Mouse (Mus musculus): ENCODE measurements around the gene Tent2. TPM values are rescaled to one million over a fixed set of nuclear protein-coding genes. Genes with fewer than 3 reads are reported as not detected.
"Not testable (repeated sequence)": the region's sequence is repeated elsewhere in the genome, so short reads cannot be mapped to it uniquely, and the experiment has no call there.

Gene Tent2
- polyA plus RNA-seq, 1 experiment from 2014 or later: 47.2 TPM

DNA sequence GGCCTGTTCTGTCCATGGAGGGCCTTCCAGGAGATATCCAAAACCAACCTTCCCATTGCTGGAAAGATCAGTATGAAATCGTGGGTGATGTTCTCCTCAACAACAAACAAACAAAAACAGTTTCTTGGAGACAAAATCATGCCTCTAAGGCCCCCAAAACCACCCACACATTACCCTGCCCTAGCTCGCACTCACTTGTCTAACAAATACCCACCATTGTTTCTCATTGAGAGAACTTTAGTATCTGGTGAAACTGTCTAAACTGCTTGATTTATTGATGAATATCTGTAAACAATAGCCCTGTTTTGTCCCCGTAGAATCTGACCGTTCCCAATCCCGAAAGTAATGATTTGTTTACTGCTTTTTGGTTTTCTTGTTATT lies 451 bp upstream of the Tent2 start:
- WGBS: 53% methylated on average over 5 of the region's 5 CpGs
- Histone ChIP-seq H3K9ac (replicated peaks; ENCODE audit: low read depth, low read length) (peak overlapping the region; percentile 82), H3K36me3 (ENCODE audit: control insufficient read depth, insufficient read depth) (no peaks in the 10 kb centered on the region), H3K9me3 (ENCODE audit: control insufficient read depth, low read length) (no peaks in the 10 kb centered on the region), H3K27me3 (replicated peaks; ENCODE audit: control insufficient read depth, insufficient read depth, low read length) (no peaks in the 10 kb centered on the region), H3K4me2 (ENCODE audit: low read length) (peak overlapping the region; percentile 84), H3K4me1 (replicated peaks; ENCODE audit: control insufficient read depth, insufficient read depth, low read length) (peaks cover 16% of the 10 kb centered on the region), H3K4me3 (replicated peaks; ENCODE audit: low read length) (peak overlapping the region; percentile 98), H3K27ac (ENCODE audit: low read length) (peak overlapping the region; percentile 91)
- no peak; the same call in 1 of the 2 replicates for ATAC-seq

DNA sequence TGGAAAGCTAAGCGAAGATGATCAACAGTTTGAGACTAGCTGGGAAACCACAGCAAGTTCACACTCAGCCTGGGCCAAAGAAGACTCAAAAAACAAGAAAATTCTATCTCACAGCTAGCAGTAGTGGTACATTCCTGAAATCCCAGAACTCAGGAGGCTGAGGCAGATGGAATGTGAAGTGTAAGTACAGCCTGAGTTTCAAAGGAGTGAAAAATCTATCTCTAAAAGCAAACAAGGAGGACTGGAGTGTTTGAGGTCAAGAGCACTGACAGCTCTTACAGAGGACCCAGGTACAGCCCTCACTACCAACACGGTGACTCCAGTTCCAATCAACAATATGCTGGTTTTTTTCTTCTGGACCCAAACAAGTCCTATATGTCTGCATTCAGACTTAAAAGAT lies 2.8 kb downstream of the Tent2 start:
- Histone ChIP-seq H3K4me1 (replicated peaks; ENCODE audit: control insufficient read depth, insufficient read depth, low read length) (peaks cover 16% of the 10 kb centered on the region), H3K9me3 (ENCODE audit: control insufficient read depth, low read length) (no peaks in the 10 kb centered on the region), H3K27ac (ENCODE audit: low read length) (no peak overlapping the region), H3K4me3 (replicated peaks; ENCODE audit: low read length) (no peak overlapping the region), H3K27me3 (replicated peaks; ENCODE audit: control insufficient read depth, insufficient read depth, low read length) (no peaks in the 10 kb centered on the region), H3K36me3 (ENCODE audit: control insufficient read depth, insufficient read depth) (no peaks in the 10 kb centered on the region), H3K9ac (replicated peaks; ENCODE audit: low read depth, low read length) (no peak overlapping the region), H3K4me2 (ENCODE audit: low read length) (no peak overlapping the region)
- whole genome bisulfite sequencing: 94% methylated on average over 2 of the region's 2 CpGs
- no peak for ATAC-seq

DNA sequence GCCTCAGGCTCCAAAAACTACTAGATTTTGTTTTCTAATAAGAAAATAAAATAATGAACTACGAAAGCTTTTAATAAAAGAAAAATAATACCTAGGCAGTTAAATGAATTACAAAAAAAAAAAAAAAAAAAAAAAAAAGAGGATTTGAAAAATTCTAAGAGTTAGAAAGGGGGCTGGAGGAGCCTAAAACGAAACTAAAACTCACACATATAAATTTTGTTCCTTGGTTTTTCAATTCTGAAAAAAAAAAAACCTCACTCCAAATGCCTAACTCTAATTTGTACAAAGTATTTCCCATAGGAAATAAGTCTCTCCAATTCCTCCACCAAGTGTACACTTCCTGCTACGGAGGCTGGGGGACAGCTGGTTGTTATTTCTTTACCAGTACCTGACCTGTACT lies 3.4 kb downstream of the Tent2 start:
- no peak for ATAC-seq

DNA sequence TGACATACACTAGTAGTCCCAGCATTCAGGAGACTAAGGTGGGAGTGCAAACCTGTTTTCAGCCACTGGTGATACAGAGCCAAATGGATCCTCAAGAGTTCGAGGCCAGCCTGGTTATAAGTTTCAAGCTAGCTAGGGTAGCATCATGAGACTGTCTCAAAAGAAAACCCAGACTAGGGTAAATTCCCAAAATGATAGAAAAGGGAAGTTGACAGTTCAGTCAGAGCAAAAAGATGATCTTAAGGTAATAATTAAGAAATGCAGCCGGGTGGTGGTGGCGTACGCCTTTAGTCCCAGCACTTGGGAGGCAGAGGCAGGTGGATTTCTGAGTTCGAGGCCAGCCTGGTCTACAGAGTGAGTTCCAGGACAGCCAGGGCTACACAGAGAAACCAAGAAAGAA lies 4.4 kb downstream of the Tent2 start:
- H3K9me3 ChIP-seq (ENCODE audit: control insufficient read depth, low read length); ATAC-seq; H3K36me3 ChIP-seq (ENCODE audit: control insufficient read depth, insufficient read depth); H3K27me3 ChIP-seq (replicated peaks; ENCODE audit: control insufficient read depth, insufficient read depth, low read length); H3K27ac ChIP-seq (ENCODE audit: low read length); H3K4me2 ChIP-seq (ENCODE audit: low read length); H3K9ac ChIP-seq (replicated peaks; ENCODE audit: low read depth, low read length); H3K4me3 ChIP-seq (replicated peaks; ENCODE audit: low read length): not testable (repeated sequence)
- peaks cover 16% of the 10 kb centered on the region for H3K4me1 ChIP-seq (replicated peaks; ENCODE audit: control insufficient read depth, insufficient read depth, low read length)
- WGBS: 94% methylated on average over 5 of the region's 5 CpGs

More for the DNA sequence above, 3.4 kb downstream of the Tent2 start:
- WGBS: 94% methylated on average over 3 of the region's 3 CpGs
- Histone ChIP-seq H3K4me2 (ENCODE audit: low read length) (no peak overlapping the region), H3K4me1 (replicated peaks; ENCODE audit: control insufficient read depth, insufficient read depth, low read length) (peaks cover 16% of the 10 kb centered on the region), H3K9me3 (ENCODE audit: control insufficient read depth, low read length) (no peaks in the 10 kb centered on the region), H3K27me3 (replicated peaks; ENCODE audit: control insufficient read depth, insufficient read depth, low read length) (no peaks in the 10 kb centered on the region), H3K9ac (replicated peaks; ENCODE audit: low read depth, low read length) (no peak overlapping the region), H3K27ac (ENCODE audit: low read length) (no peak overlapping the region), H3K36me3 (ENCODE audit: control insufficient read depth, insufficient read depth) (no peaks in the 10 kb centered on the region), H3K4me3 (replicated peaks; ENCODE audit: low read length) (no peak overlapping the region)

DNA sequence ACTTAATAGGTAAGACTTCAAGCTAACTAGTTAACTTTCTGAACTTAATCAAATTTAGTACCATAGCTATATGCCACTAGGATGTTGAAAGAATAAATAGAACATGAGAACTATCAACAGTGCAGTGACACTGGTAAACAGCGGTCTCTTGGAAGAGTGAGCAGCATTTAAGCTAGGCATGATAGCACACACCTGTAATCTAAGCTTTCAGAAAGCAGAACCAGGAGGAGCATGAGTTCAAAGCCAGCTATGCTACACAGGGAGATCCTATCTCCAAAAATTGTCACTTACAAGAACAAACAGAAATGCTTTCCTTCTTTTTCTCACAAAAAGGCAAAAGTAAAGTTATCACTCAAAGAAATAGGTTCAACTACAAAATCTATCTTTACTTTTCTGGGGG lies 11.8 kb downstream of the Tent2 start:
- ATAC-seq: no peak
- 96% methylated on average over 1 of the region's 1 CpGs for WGBS

DNA sequence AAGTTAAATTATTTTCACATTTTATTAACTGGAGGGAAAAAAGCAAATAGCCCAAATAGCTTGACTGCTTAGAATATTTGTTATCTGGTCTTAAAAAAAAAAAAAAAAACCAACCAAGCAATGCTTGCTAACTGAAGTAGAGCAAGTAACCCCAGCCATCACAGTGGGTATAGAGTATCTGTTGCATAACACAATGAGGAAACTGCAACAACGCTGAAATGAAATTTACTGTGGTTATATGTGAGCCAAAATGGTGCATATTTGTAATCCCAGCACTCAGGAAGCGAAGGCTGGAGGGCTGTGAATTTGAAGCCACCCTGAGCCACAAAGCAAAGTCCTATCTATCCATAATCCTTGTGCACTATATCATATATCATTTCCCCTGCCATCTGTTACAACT lies 12.7 kb downstream of the Tent2 start:
- ATAC-seq: no peak
- H3K4me2 ChIP-seq (ENCODE audit: low read length): no peak overlapping the region
- H3K9me3 ChIP-seq (ENCODE audit: control insufficient read depth, low read length): no peaks in the 10 kb centered on the region
- H3K4me3 ChIP-seq (replicated peaks; ENCODE audit: low read length): no peak overlapping the region
- no peaks in the 10 kb centered on the region for H3K4me1 ChIP-seq (replicated peaks; ENCODE audit: control insufficient read depth, insufficient read depth, low read length)
- 89% methylated on average over 2 of the region's 2 CpGs for WGBS
- H3K9ac ChIP-seq (replicated peaks; ENCODE audit: low read depth, low read length): no peak overlapping the region
- H3K27ac ChIP-seq (ENCODE audit: low read length): no peak overlapping the region
- H3K27me3 ChIP-seq (replicated peaks; ENCODE audit: control insufficient read depth, insufficient read depth, low read length): no peaks in the 10 kb centered on the region
- peaks cover 5% of the 10 kb centered on the region for H3K36me3 ChIP-seq (ENCODE audit: control insufficient read depth, insufficient read depth)

More for the DNA sequence above, 11.8 kb downstream of the Tent2 start:
- H3K4me3 ChIP-seq (replicated peaks; ENCODE audit: low read length): no peak overlapping the region
- no peaks in the 10 kb centered on the region for H3K9me3 ChIP-seq (ENCODE audit: control insufficient read depth, low read length)
- no peak overlapping the region for H3K9ac ChIP-seq (replicated peaks; ENCODE audit: low read depth, low read length)
- H3K27ac ChIP-seq (ENCODE audit: low read length): no peak overlapping the region
- peaks cover 5% of the 10 kb centered on the region for H3K36me3 ChIP-seq (ENCODE audit: control insufficient read depth, insufficient read depth)
- H3K27me3 ChIP-seq (replicated peaks; ENCODE audit: control insufficient read depth, insufficient read depth, low read length): no peaks in the 10 kb centered on the region
- H3K4me1 ChIP-seq (replicated peaks; ENCODE audit: control insufficient read depth, insufficient read depth, low read length): no peaks in the 10 kb centered on the region
- no peak overlapping the region for H3K4me2 ChIP-seq (ENCODE audit: low read length)

DNA sequence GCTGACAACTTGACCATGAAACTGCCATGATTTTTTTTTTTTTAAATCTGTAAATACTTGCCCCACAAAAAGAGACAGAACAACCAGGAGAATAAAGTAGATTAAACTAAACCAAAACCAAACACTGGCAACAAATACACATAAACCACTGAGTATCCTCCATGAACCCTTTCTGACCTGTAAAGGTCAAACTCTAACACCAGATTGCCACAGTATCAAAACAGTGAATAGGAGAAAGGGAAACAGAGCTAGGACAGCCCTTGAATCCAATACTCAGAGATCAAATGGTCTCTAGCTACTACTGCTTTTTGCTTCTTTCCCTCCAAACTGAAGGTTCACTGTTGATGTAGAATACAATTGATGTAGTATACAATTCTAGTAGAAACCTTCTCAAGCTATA lies 14.6 kb downstream of the Tent2 start:
- Histone ChIP-seq H3K4me3 (replicated peaks; ENCODE audit: low read length) (no peak overlapping the region), H3K9me3 (ENCODE audit: control insufficient read depth, low read length) (no peaks in the 10 kb centered on the region), H3K4me2 (ENCODE audit: low read length) (no peak overlapping the region), H3K36me3 (ENCODE audit: control insufficient read depth, insufficient read depth) (peaks cover 10% of the 10 kb centered on the region), H3K9ac (replicated peaks; ENCODE audit: low read depth, low read length) (no peak overlapping the region), H3K4me1 (replicated peaks; ENCODE audit: control insufficient read depth, insufficient read depth, low read length) (no peaks in the 10 kb centered on the region), H3K27ac (ENCODE audit: low read length) (no peak overlapping the region), H3K27me3 (replicated peaks; ENCODE audit: control insufficient read depth, insufficient read depth, low read length) (no peaks in the 10 kb centered on the region)
- ATAC-seq: no peak

DNA sequence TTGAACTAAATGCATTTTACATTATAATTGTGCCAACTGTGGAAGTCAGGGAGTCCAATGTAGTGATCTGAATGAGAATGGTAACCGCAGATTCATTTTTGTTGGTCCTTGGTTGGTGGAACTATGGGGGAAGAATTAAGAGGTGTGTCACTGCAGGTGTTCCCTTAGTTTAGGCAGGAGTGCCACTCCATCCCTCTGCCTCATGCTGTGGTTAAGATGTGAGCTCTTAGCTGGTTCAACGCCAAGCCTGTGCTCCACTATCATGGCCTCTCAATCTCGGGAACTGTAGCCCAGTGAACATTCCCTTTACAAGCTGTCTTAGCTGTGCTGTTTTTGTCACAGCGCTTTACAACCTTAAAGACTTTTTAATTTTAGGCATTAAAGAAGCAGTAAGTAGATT lies 28.9 kb downstream of the Tent2 start:
- H3K4me2 ChIP-seq (ENCODE audit: low read length): no peak overlapping the region
- no peak for ATAC-seq
- no peak overlapping the region for H3K27ac ChIP-seq (ENCODE audit: low read length)
- H3K36me3 ChIP-seq (ENCODE audit: control insufficient read depth, insufficient read depth): peaks cover 11% of the 10 kb centered on the region; the same call in 1 of the 2 replicates
- H3K4me3 ChIP-seq (replicated peaks; ENCODE audit: low read length): no peak overlapping the region
- 94% methylated on average over 4 of the region's 4 CpGs for WGBS
- H3K4me1 ChIP-seq (replicated peaks; ENCODE audit: control insufficient read depth, insufficient read depth, low read length): no peaks in the 10 kb centered on the region
- no peak overlapping the region for H3K9ac ChIP-seq (replicated peaks; ENCODE audit: low read depth, low read length)
- no peaks in the 10 kb centered on the region for H3K27me3 ChIP-seq (replicated peaks; ENCODE audit: control insufficient read depth, insufficient read depth, low read length)
- no peaks in the 10 kb centered on the region for H3K9me3 ChIP-seq (ENCODE audit: control insufficient read depth, low read length)

DNA sequence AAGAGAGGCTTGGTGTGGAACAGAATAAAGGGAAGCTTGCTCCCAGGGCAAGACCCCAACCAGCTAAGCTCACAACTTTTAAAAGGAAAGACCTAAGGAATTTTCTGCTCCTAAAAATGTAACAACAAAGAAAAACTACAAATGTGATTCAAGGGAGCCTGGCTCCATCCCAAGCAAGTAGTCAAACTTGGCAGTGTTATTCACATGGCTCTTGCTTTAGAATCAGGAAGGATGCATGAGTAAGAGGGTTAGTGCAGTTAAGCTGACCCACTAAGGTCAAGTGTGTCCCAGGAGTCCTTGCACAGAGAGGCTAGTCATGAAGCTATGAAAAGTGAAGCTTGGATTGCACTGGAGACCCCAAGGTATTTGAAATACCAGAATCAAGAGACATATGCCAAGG lies 29.7 kb downstream of the Tent2 start:
- Histone ChIP-seq H3K9me3 (ENCODE audit: control insufficient read depth, low read length) (no peaks in the 10 kb centered on the region), H3K9ac (replicated peaks; ENCODE audit: low read depth, low read length) (no peak overlapping the region), H3K27me3 (replicated peaks; ENCODE audit: control insufficient read depth, insufficient read depth, low read length) (no peaks in the 10 kb centered on the region), H3K4me3 (replicated peaks; ENCODE audit: low read length) (no peak overlapping the region), H3K27ac (ENCODE audit: low read length) (no peak overlapping the region), H3K4me1 (replicated peaks; ENCODE audit: control insufficient read depth, insufficient read depth, low read length) (no peaks in the 10 kb centered on the region), H3K36me3 (ENCODE audit: control insufficient read depth, insufficient read depth) (peaks cover 11% of the 10 kb centered on the region; the same call in 1 of the 2 replicates), H3K4me2 (ENCODE audit: low read length) (no peak overlapping the region)
- ATAC-seq: 0 out of 2 replicates have a peak, but pooled peaks have one; percentile 10

DNA sequence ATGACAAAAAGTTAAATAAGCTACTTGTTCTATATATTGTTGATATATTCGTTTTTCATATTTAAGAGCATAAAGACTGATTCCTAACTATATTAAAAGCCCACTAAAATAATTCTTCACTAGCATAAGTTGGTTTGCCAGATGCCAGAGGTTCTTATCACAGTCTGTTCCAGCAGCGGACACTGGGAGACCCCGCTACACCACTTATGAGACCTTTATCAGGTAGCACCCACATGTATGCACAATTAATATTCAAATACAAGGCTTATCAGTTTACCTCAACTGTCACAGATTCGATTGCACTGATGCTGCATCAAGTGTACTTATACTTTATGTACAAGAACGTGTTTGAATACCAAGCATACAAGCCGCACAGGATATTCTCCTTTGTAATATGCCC lies 33.9 kb downstream of the Tent2 start:
- Histone ChIP-seq H3K27ac (ENCODE audit: low read length) (no peak overlapping the region), H3K36me3 (ENCODE audit: control insufficient read depth, insufficient read depth) (peaks cover 6% of the 10 kb centered on the region; the same call in 1 of the 2 replicates), H3K4me1 (replicated peaks; ENCODE audit: control insufficient read depth, insufficient read depth, low read length) (no peaks in the 10 kb centered on the region), H3K27me3 (replicated peaks; ENCODE audit: control insufficient read depth, insufficient read depth, low read length) (no peaks in the 10 kb centered on the region), H3K9ac (replicated peaks; ENCODE audit: low read depth, low read length) (no peak overlapping the region), H3K4me2 (ENCODE audit: low read length) (no peak overlapping the region), H3K9me3 (ENCODE audit: control insufficient read depth, low read length) (no peaks in the 10 kb centered on the region), H3K4me3 (replicated peaks; ENCODE audit: low read length) (no peak overlapping the region)
- 95% methylated on average over 6 of the region's 6 CpGs for WGBS
- ATAC-seq: no peak

Measured in forebrain, embryonic 16.5 days (tissue).